Mouse (Mus musculus) bone marrow, adult 2 months (tissue): ENCODE measurements around the gene Tgfbrap1. TPM values are rescaled to one million over a fixed set of nuclear protein-coding genes. Genes with fewer than 3 reads are reported as not detected.

Experiments used
- H3K27ac ChIP-seq: fragments of 200-500 bp; 2 replicates; pipeline ENCODE4 v1.5.1; 2012; ENCODE audit warnings: low read depth, mild to moderate bottlenecking, control low read depth, inconsistent platforms, low read length; ENCODE audit not compliant: control insufficient read depth, poor library complexity, insufficient read depth
- H3K4me1 ChIP-seq: fragments of 200-500 bp; 2 replicates; pipeline ENCODE4 v1.6.1; 2011; ENCODE audit warnings: low read length; ENCODE audit not compliant: control insufficient read depth, insufficient read depth
- H3K4me3 ChIP-seq: fragments of 200-500 bp; replicated peaks from 2 replicates; pipeline ENCODE3; 2011; ENCODE audit warnings: mild to moderate bottlenecking, low read depth, low read length, control low read depth; ENCODE audit not compliant: control insufficient read depth
- CTCF ChIP-seq: fragments of 200-500 bp; IDR thresholded peaks from 2 replicates; pipeline ENCODE4 v1.5.1; 2011; ENCODE audit warnings: low read length, control low read depth; ENCODE audit not compliant: control insufficient read depth, insufficient read depth
- POLR2A ChIP-seq: fragments of 200-500 bp; IDR thresholded peaks from 2 replicates; pipeline ENCODE4 v1.6.1; 2011; ENCODE audit warnings: low read depth, mild to moderate bottlenecking, control low read depth, low read length, borderline replicate concordance; ENCODE audit not compliant: control insufficient read depth
- WGBS: fragments of 180-500 bp; shearing (Covaris S2); methylation state at CpG from one replicate; pipeline ENCODE4 v1.1.7; 2018; 5-methylcytosine and 5-hydroxymethylcytosine counted together
- polyA plus RNA-seq: library from polyadenylated mRNA; stranded (reverse); fragments of >200 nt; gene quantifications from 2 replicates; pipeline ENCODE4 v1.2.4, GENCODE M21; 2011; ENCODE audit warnings: low replicate concordance; ENCODE audit not compliant: missing spikeins, insufficient read depth, insufficient read length

Gene Tgfbrap1
- polyA plus RNA-seq, 1 experiment, result 11.2 TPM

DNA sequence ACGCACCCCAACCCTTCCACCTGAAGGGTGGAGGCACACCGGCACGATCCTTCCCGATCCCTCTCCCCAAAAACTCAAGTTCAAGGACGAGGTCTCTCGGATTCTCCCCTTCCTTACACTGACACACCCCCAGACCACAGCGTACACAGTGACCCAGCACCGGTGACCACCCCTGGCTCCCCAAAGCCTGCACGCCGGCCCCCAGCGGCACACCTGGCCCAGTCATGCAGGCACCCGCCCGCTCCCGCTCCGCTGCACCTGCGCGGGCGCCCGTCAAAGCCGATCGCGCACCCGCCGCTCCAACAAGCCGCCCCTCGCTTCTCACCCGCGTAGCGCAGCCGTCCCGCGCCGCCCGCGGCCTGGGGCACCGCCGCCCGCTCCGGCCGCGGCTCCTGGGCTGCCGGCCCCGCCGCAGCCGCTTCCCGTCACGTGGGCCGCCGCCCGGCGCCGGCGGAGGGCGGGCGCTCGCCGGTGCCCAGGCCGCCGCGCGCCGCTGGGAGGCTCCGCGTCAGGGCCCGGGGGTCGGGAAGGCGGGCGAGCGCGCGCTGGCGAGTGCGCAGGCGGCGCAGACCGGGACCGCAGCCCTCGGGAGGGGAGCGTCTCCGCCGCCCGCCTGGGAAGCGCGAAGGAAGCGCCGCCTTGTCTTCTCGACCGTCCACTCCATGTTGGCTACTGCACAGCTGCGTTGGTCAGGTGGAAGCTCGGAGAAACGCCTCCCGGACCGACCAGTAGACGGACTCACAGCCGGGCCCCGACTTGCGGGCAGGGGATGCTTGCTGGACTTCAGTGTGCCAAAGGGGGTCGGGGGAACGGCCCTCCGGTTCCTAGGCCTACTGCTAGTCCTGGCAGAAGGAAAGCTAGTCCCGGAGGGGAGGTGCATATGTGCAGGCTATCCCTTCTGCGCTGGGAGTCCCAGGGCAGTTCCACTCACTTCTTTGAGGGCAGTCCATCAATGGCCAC, 6.1 kb downstream of the Tgfbrap1 start:
- TF ChIP-seq CTCF (no peak), POLR2A (peak; percentile 51; the same call in 1 of the 2 replicates)
- H3K27ac ChIP-seq, result peak overlapping the region; percentile 87
- WGBS, result 2% methylated on average over 99 of the region's 102 CpGs
- peak overlapping the region; percentile 87 for H3K4me3 ChIP-seq
- H3K4me1 ChIP-seq, result no peaks in the 10 kb centered on the region; the same call in 1 of the 2 replicates

DNA sequence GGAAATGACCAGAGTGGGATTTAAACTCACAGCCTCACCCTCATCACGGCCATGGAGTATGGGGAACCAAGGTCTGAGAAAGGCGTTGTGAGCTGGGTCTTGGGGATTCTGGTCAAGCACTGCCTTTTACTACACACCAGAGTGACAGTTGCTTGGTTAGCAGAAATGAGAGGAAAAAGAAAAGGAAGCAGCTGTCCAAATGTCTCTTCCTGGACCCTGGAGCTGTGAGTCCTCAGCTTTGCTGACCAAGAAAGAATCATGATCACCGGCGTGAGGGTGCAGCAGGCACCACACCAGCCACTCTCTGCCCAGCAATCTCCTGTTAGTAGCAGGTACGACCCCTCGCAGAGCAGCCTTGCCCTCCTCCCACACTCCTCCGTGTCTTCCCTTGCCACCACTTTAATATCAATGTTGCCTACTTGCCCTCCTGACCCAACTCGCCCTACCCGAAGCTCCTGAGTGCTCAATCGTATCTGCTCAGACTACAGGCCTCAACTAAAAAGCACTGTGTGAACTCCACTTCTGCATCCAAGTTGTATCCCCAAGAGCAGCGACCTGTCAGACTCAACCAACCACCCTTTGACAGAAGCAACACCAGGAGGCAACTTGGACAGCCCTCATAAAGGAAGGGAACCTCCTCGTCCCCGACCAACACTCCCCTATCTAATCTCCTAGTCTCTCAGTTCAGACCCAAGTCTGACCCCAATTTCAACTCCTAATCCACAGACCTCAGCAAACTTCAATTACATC, 7.0 kb downstream of the Tgfbrap1 start:
- no peaks in the 10 kb centered on the region; the same call in 1 of the 2 replicates for H3K4me1 ChIP-seq
- TF ChIP-seq POLR2A (no peak), CTCF (no peak)
- peak overlapping the region; percentile 87 for H3K4me3 ChIP-seq
- no peak overlapping the region for H3K27ac ChIP-seq
- 13% methylated on average over 13 of the region's 13 CpGs for WGBS

DNA sequence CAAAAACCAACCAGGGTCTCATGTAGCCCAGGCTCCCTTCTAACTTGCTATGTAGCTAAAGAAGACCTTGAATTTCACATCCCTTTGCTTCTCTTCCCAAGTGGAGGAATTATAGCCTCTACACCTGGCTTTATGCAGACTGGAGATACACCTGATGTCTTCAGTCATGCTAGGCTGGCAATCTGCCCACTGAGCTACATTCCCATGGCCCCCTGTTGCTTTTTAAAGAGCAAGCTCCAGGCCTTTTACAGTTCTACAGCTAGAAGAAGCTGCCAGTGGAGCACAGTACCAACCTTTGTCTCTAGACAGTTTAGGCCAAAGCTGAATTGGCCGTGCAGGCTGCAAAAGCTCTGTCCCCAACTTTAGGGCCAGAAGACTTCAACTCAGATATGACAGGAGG, 8.0 kb downstream of the Tgfbrap1 start:
- no peaks in the 10 kb centered on the region; the same call in 1 of the 2 replicates for H3K4me1 ChIP-seq
- no peak overlapping the region for H3K4me3 ChIP-seq
- no peak overlapping the region for H3K27ac ChIP-seq
- TF ChIP-seq CTCF, result no peak
- TF ChIP-seq POLR2A, result no peak
- 88% methylated on average over 1 of the region's 1 CpGs for WGBS

DNA sequence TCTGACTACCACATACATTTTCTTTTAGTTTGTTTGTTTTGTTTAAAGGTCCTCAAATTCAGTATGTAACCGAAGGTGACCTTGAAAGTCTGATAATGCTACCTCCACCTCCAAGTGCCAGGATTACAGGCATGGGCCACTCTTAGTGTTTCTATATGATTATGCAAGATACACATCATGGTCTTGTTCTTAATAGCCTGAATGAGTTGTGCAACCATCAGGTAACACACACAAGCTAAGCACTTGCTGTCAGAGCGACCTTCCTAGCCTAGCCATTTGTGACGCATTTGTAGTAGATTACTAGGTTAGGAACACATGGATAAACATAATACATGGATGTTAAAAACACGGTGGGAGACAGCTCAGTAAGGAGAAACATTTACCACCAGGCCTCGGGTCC, 15.5 kb downstream of the Tgfbrap1 start:
- 81% methylated on average over 5 of the region's 5 CpGs for WGBS
- TF ChIP-seq POLR2A, result no peak
- no peak for TF ChIP-seq CTCF

DNA sequence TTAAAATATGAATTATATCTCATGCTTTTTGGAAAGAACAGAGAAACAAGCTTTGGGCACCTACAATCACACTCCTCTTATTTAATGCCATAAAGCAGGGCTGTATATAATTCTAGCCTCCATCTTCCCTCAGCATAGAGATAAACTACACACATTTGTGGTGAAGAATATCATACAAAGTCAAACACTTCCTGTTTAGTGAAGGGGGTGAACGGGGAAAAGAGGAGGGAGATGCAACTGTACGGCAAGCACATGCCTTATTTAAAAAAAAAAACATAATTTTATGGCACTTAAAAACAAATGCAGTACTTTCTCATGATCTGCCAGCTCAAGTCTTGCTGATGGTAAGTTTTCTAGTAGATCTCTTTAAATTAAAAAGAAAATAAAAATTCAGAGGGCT, 20.3 kb downstream of the Tgfbrap1 start:
- 33% methylated on average over 2 of the region's 2 CpGs for WGBS
- TF ChIP-seq CTCF (no peak), POLR2A (no peak)
- H3K4me1 ChIP-seq, result no peaks in the 10 kb centered on the region
- H3K4me3 ChIP-seq, result no peak overlapping the region
- H3K27ac ChIP-seq, result no peak overlapping the region

More for the DNA sequence above, 15.5 kb downstream of the Tgfbrap1 start:
- Histone ChIP-seq H3K27ac (no peak overlapping the region), H3K4me1 (no peaks in the 10 kb centered on the region), H3K4me3 (no peak overlapping the region)

DNA sequence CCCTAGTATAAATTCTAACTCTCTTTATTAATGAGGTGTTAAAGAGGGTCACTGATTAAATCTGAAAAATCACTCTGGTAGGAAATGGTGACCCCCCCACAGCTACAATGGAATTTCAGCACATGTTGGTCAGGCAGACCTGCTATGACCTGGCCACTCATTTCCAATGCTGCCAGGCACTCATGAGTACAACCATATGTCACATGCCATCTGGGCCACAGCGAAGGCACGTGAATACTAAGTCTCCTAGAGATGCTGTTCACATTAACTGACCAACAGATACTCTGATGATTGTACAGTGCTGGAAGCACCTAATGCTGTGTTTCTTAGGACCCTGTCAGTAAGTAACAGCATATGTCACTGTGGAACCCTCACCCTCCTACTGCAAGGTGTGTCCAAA, 23.6 kb downstream of the Tgfbrap1 start:
- 83% methylated on average over 2 of the region's 2 CpGs for WGBS

DNA sequence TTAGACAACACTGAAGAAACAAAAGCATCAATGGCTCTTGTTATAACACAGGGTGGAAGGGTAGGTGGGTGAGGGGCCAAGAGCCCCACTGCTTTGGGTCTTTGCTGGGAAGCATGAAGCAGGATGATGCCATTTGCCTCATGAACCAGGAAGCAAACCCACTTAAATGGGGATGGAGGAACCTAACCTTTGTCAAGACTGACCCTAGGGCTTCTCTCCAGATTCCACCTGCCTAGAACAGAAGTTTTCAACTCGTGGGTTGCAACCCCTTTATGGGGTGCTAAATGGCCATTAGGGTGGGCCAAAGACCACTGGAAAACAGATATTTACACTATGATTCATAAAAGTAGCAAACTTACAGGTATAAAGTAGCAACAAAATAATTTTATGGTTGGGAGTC, 25.9 kb downstream of the Tgfbrap1 start:
- TF ChIP-seq CTCF (no peak), POLR2A (no peak)
- Histone ChIP-seq H3K27ac (no peak overlapping the region), H3K4me3 (no peak overlapping the region), H3K4me1 (no peaks in the 10 kb centered on the region; the same call in 1 of the 2 replicates)
- 62% methylated on average over 1 of the region's 1 CpGs for WGBS

More for the DNA sequence above, 23.6 kb downstream of the Tgfbrap1 start:
- Histone ChIP-seq H3K4me1 (no peaks in the 10 kb centered on the region; the same call in 1 of the 2 replicates), H3K27ac (no peak overlapping the region), H3K4me3 (no peak overlapping the region)
- TF ChIP-seq POLR2A (no peak), CTCF (no peak)

DNA sequence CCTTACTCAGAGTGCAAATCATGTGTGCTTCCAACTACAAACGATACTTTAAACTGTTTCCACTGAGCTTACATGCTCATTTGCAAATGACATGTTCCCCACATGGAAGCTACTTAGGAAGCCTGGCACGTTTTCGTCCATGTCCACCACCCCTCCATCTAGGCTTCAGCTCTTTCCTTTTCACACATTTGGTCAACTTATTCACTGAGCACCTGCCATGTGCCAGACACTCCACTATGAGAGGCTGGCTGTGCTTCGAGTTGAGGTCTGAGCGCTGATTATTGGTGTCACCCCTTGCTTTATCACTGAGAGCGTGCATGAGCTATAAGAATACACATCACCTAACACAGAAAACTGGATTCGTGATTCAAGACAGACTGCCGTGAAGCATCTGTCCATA, 26.4 kb downstream of the Tgfbrap1 start:
- Histone ChIP-seq H3K4me3 (no peak overlapping the region), H3K27ac (no peak overlapping the region), H3K4me1 (no peaks in the 10 kb centered on the region; the same call in 1 of the 2 replicates)
- TF ChIP-seq POLR2A (no peak), CTCF (no peak)
- 88% methylated on average over 8 of the region's 8 CpGs for WGBS
